Mouse (Mus musculus): Measurements from ENCODE around the gene Mau2.
"Not testable (repeated sequence)": the region's sequence is repeated elsewhere in the genome, so short reads cannot be mapped to it uniquely, and the experiment has no call there.

Mau2 gene

GRCm38 (mm10) chr8:70042583-70043455 lies at the start of gene Mau2, which contains the start of gene Sugp1:
Gene Mau2 (minus strand): TSS chr8:70042734.
Gene Sugp1 (plus strand): TSS chr8:70042813.
- DNase-seq (ENCODE audit: extremely low spot score, low read depth, low spot score): peak; percentile 95

- DNase-seq (ENCODE audit: extremely low spot score, low read depth, low spot score): no peak
Observed at GRCm38 (mm10) chr8:70089296-70089960, 46.9 kb upstream of the Mau2 start.

- DNase-seq (ENCODE audit: extremely low spot score, low read depth, low spot score): no peak
Observed at GRCm38 (mm10) chr8:70087836-70088650, 45.5 kb upstream of the Mau2 start.

GRCm38 (mm10) chr8:70087237-70087636 lies 44.7 kb upstream of the Mau2 start:
- DNase-seq (ENCODE audit: extremely low spot score, low read depth, low spot score): no peak

GRCm38 (mm10) chr8:70086151-70086550 lies 43.6 kb upstream of the Mau2 start:
- no peak for DNase-seq (ENCODE audit: extremely low spot score, low read depth, low spot score)

- DNase-seq (ENCODE audit: extremely low spot score, low read depth, low spot score): no peak
Observed at GRCm38 (mm10) chr8:70084191-70085065, 41.9 kb upstream of the Mau2 start.

GRCm38 (mm10) chr8:70083285-70083684 lies 40.8 kb upstream of the Mau2 start, which contains the start of gene Hapln4:
Gene Hapln4 (plus strand): TSS chr8:70083457.
- no peak for DNase-seq (ENCODE audit: extremely low spot score, low read depth, low spot score)

GRCm38 (mm10) chr8:70081976-70082375 lies 39.4 kb upstream of the Mau2 start:
- DNase-seq (ENCODE audit: extremely low spot score, low read depth, low spot score): no peak

- DNase-seq (ENCODE audit: extremely low spot score, low read depth, low spot score): no peak
Observed at GRCm38 (mm10) chr8:70073682-70074081, 31.1 kb upstream of the Mau2 start.

GRCm38 (mm10) chr8:70073120-70073519 lies 30.6 kb upstream of the Mau2 start:
- no peak for DNase-seq (ENCODE audit: extremely low spot score, low read depth, low spot score)

- DNase-seq (ENCODE audit: extremely low spot score, low read depth, low spot score): no peak
Observed at GRCm38 (mm10) chr8:70072441-70073069, 30.0 kb upstream of the Mau2 start, which contains the start of gene Tm6sf2. Gene Tm6sf2 (plus strand): TSS chr8:70072924.

- no peak for DNase-seq (ENCODE audit: extremely low spot score, low read depth, low spot score)
Observed at GRCm38 (mm10) chr8:70071836-70072440, 29.4 kb upstream of the Mau2 start.

GRCm38 (mm10) chr8:70057721-70058120 lies 15.2 kb upstream of the Mau2 start:
- DNase-seq (ENCODE audit: extremely low spot score, low read depth, low spot score): no peak

- DNase-seq (ENCODE audit: extremely low spot score, low read depth, low spot score): not testable (repeated sequence)
Observed at GRCm38 (mm10) chr8:70050434-70050833, 7.9 kb upstream of the Mau2 start.

- no peak for DNase-seq (ENCODE audit: extremely low spot score, low read depth, low spot score)
Observed at GRCm38 (mm10) chr8:70049662-70050061, 7.1 kb upstream of the Mau2 start.

GRCm38 (mm10) chr8:70043996-70044395 lies 1.5 kb upstream of the Mau2 start:
- DNase-seq (ENCODE audit: extremely low spot score, low read depth, low spot score): no peak

- no peak for DNase-seq (ENCODE audit: extremely low spot score, low read depth, low spot score)
Observed at GRCm38 (mm10) chr8:70041885-70042546, 518 bp downstream of the Mau2 start.

- DNase-seq (ENCODE audit: extremely low spot score, low read depth, low spot score): no peak
Observed at GRCm38 (mm10) chr8:70037994-70038393, 4.5 kb downstream of the Mau2 start.

GRCm38 (mm10) chr8:70030255-70030654 lies 12.3 kb downstream of the Mau2 start:
- no peak for DNase-seq (ENCODE audit: extremely low spot score, low read depth, low spot score)
